Mouse (Mus musculus): ENCODE data around the gene Prnd.

The Prnd gene

DNA sequence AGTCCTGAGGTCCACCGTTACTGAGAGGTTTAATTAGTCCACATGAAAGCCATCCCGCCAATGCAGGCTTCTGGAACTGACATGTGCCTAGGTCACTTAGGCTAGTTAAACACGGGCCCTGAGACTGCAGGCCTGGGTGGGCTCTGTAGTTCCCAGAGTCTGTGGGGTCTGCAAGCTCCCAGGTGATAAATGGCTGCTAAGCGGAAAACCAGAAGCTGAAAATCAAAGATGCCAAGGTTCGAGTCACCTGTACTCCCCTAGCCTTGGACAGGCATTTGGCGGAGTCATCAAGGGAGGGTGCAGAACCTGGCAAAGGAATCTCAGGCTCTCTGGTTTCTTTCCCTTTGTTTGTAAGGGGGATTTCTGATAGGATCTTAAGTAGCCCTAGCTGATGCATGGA lies 9.2 kb upstream of the Prnd start:
- no peak for DNase-seq

DNA sequence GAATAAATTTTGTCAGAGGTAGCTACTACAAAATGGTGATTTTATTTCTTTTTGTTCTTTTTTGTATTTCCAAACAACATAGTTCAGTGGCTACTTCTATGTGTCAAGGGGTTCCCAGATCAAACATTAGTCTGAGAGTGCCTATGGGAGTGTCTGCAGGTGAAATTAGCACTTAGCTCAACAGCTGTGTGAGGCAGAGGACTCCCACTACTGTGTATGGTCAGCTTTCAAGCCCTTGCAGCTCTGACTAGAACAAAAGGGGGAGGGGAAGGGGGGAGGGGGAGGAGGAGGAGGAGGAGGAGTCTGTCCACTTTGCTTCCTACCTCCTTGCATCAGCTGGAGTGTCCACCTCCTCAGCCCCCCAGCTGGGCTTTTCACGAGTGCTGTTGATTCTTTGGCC lies 6.3 kb upstream of the Prnd start:
- no peak for DNase-seq

DNA sequence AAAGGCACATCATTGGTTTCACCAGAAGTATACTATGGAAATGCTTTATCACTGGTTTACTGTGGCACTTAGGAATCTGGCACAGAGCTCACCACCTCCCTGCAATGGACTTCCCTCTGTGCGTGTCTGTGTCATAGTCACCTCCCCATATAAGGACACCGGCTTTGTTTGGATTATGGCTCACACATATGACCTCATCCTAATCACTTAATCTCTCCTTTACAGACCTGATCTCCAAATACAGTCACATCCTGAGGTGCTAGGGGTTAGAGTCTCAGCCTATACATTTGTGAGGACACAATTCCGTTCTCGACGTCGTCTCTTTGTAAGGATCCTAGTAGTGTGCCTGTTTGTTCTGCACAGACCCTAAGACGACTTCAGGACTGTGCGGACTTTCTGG lies 5.4 kb upstream of the Prnd start:
- DNase-seq = no peak

DNA sequence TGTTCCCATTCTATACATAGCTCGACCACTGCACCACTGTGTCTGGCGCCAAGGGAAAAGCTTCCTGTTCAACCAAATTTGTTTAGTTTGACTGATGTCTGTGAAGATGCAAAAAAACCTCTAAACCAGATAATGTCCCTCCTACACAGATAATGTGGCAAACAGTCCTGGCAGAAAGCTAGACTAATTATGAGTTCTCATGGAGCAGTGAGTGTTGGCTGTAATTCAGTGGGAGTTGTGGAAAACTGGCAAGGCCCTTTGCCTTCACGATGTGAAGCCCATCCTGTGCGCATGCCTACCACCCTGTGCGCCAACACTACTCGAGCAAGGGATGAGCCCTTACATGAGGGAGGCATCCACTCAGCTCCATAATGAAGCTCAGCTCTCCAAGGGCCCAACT lies 4.9 kb upstream of the Prnd start:
- no peak for DNase-seq

DNA sequence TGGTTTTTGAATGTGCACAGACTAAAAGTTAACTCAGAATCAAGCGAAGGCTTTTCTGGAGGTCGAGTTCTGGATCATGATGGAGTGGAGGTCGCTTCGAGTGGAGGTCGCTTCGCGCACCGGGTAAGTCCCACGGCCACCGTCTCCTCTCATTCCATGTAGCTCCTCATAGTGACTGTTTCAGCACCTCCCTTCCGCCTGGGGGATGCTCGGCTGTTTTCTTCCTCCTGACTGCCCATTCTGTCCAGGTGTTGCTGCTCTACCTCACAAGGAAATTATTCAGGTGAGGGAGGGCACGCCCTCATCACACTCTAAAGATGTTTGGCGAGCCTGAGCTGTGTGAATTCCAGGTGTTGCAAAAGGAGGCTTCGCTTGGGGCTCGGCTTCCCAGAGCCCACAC lies 4.3 kb upstream of the Prnd start:
- DNase-seq = no peak

DNA sequence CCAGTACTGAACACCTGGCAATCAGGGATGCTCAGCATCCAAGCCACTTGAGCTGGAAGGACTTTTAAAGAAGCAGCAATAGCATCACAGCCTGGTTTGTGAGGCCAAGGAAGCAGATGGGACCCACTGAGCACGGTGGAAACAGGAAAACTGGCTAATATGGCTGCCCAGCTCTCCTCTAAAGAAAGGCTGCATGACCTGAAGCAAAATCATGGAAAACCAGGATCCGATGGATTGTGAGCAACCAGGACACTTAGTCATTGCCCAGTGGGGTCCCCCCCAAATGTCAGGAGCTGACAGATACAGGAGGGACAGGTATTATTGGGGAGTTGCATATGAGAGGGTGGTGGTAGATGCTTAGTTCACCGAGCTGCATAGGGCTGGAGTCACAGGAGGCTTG lies 2.5 kb upstream of the Prnd start:
- no peak for DNase-seq

DNA sequence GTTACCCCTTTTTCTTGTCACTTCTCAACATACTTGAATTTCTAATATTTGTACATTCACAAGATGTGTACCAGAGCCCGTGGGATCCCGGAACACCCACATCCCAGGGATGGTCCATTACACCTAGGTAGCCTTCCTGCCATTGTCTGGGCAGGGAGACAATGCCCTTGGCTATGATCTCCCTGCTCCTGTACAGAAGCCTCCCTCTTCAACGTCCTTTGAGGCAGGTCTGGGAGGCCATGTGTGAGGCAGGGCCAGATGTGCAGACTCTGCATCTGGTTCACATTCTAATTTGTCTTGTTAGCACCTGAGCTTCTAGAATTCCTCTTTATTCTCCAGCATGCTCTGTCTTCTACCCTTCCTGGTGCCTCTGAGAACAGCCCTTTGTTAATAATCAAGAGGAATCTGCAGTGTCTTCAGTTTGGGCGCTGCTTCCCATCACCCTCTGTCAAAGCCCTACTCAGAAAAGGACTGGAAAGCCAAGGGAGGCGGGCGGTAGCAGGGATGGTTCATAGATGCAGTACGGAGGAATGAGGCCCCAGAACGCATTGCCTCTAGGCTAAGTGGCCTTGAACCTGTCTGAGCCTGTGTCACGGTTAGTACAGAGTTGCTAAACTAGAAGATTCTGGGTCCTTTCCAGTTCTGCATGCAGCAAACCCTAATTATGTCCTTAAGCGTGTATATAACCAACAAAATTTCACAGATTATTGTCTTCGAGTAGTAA lies 1.6 kb upstream of the Prnd start:
- DNase-seq = no peak

DNA sequence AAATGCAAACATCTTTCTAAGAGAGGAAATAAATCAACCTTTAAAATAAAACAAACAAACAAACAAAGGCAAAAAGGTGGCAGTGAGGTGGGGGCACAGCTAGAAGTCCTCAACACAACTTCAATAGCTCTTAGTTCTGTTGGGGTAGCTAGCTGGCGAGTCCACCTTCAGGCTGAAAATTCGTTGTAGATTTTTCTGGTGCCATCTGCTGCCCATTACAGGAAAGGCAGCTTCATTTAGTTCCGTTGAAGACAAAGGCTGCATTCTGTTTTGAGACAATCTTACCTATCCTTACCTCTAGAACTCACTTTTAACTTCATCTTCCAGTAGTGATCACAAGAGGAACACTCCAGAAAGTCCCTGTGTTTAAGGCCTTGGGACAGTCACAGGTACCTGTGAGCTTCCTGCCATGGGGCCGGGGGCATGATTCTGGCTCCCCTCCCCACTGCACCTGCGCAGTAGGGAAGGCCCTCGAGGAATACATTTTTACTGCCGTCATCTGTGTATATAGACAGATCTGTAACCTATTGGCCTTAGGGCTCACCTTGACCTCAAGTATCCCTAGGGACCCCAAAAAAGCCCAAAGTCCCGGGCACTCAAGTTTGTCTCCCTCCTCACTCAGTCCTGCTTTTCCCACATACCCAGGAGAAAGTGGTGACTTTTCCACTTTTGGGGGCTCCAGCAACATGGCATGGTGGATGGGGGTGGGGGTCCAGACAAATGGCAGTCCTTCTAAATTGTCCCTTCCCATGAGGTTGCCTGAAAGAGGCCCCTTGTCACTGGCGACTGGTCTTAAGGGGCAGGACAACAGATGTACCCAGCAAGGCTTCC lies 679 bp upstream of the Prnd start:
- peak; percentile 50 for DNase-seq

DNA sequence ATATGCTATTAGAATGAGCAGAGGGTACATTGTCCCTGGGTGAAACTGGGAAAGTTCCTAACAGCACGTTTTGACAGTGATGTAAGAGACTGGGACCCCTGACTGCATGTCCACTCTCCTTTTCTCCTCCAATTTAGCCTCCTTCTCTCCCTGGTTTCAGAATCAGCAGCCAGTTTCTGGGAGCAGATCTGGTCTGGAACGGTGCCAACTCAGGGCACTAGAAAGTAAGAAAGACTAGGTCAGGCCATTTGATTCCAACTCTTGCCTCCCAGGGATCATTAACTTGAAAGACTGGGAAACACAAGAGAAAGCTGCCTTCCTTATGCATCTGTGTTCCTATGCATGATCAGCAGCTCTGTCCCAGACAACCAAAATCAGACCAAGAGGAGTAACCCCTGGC lies 1.8 kb downstream of the Prnd start:
- no peak for DNase-seq

DNA sequence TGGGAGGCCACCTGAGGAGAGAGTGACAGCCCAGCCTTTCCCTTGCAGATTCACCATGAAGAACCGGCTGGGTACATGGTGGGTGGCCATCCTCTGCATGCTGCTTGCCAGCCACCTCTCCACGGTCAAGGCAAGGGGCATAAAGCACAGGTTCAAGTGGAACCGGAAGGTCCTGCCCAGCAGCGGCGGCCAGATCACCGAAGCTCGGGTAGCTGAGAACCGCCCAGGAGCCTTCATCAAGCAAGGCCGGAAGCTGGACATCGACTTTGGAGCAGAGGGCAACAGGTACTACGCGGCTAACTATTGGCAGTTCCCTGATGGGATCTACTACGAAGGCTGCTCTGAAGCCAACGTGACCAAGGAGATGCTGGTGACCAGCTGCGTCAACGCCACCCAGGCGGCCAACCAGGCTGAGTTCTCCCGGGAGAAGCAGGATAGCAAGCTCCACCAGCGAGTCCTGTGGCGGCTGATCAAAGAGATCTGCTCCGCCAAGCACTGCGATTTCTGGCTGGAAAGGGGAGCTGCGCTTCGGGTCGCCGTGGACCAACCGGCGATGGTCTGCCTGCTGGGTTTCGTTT lies 2.4 kb downstream of the Prnd start:
- DNase-seq = no peak

DNA sequence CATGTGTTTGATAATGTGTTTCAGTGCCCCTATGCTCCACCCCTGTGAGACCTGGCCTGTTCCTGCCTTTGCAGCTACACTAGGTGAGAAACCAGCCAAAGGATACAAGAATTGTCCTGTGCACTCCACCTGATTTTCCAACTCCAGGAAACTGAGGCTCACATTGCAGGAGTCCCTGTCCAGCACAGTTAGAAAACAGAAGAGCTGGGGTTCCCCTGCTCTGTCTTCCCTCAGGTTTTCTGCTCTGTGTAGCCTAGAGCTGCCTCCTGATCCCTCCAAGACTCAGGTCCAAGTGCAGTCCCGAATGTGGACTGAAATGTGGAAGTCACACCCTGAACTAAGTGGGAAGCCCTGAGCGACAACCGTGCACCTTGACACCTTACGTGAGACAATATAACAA lies 3.0 kb downstream of the Prnd start:
- DNase-seq = no peak

DNA sequence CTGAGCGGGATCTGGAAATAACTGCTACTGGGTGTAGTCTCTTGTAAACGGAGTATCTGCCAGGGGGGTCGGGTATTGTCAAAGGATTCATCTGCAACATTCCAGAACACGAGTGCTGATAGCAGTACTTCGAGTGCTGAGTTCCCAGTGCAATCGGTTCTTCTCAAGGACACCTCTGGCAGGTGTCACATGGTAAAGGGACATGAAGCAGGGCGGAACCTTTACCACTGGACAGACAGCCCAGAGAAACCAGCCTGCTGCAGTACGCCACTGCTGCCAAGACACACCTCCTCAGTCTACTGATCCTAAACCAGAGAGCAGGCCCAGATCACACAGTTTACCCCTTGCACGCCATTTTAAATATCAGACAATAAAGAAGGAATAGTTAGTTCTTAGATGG lies 4.2 kb downstream of the Prnd start:
- DNase-seq = no peak

DNA sequence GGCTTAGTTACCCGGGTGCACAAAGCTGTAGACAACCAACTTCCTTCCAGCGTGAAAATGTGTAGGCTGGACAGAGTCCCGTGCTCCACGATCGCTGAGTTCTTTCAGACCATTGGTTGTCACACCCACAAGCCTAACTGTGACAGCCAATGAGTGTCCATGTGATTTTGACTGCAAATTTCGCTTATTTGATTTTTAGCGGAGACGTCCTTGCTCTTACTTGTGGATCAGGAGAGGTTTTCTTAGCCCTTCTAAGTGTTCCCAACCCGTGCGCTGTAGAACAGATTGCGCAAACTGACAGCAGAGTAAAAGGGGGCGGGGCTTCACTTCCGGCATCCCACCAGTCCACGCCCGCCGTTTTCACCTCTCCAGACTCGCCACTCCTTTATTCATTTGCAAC lies 4.6 kb downstream of the Prnd start:
- DNase-seq = peak; percentile 62

DNA sequence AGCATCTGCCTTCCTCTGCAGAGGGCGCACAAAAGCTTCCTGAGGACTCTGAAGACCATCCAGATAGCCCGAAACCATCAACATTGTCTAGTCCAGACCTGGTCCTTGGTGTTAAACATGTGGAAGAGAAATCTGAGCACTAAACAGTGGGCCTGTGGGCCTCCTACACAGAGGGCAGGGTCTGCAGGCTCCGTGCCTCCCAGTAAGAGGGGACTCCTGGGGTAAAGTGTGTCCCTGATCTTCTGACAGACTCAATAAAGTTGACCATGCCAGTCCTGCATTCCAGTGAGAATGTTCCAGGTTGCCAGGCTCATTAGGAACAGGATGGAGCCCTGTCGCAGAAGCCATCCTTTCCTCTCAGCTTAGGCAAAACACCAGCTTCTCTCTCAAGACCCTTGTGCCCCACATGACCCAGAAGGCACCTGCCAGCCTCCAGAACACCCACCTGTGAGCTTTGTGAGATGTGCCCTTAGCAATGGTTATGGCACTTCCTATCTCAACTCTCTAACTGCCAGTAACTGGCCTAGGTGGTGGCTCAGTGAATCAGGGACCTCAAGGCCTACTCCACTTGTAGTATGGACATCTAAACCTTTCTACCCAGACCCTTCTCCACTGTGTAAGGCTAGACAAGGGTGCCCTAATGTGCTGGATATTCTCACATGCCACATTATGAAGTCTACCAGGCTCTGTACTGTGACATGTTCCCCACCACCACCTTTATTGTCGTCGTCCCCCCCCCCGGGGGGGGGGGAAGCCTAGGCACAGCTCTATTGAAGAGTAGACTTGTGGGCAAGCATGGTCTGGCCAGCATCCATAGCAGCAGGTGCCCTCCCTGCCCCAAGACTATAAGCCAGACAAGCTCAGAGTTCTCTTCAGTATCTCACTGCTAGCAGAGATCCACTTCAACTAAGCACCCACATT lies 5.9 kb downstream of the Prnd start:
- no peak for DNase-seq

DNA sequence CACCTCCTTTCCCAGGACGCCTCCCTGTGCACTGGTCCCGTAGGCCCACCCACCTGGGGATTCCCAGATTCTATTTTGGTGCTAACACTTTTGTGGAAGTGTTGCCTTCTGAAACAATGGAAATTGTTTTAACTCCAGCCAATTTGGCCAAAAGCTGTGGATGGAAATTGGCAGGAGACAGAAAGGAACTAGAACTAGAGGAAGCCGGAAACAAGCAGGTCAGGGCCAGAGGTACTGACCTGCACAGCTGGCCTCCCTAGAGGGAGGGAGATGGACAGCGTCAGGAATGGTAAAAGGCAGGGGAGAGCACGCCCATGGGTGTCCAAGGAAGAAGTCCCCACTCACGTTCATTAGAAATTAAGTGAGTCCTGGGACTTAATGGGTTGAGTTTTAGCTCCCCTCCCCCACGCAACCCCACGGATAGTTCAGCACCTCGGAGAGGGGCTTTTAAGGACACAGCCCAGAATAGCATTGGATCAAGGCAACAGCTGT lies 7.1 kb downstream of the Prnd start:
- no peak for DNase-seq

DNA sequence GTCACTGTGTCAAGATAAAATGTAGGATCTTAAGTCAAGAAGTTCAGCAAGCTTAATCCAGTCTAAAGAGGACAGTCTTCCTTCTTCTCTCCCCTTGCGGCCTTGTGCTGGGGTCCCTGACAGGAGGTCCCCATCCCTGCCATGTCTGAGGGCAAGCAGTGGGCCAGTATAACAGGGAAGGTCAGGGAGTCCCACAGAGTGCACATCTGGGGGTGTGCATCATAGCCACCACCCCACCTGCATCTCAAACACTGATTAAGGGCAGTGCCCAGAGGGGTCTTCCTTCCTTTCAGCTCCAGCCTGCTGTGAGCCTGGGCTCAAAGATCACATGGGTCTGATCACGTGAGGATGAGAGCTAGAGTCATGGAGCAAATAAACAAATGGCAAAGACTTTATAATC lies 11.0 kb downstream of the Prnd start:
- no peak for DNase-seq

DNA sequence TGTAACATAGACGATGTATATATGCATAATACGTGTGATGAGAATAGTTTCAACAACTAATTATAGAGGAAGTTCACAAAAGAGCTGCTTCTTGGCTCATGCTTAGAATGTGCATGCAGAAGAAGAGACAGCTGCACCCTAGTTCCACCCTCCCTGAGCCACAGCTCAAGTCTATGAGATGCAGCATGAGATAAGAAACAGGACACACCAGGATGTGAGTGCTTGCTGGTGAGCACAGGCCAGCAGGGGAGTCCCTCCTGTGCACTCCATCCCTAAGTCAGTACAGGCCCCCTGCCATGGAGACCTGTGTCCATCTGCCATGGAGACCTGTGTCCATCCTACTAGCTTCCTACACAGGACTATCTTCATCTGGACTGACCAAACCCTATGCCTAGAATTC lies 19.9 kb downstream of the Prnd start:
- DNase-seq = no peak

DNA sequence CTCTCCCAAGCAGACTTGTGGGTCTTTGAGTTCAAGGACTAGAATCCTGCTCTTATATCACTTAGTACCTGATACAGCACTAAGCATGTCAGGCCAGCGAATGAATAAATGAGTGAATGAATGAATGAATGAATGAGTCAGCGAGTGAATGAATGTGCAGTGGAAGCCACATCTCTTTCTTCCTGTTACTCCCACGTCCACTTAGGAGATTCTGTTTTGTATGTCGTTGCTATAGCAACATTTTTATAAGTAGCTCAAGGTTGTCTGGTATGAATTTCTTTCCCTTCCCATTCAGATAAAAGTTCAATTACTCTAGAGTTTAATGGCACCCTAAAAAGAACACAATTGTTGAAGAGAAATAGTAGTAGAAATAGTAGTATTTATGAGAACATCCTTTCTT lies 20.4 kb downstream of the Prnd start:
- no peak for DNase-seq

DNA sequence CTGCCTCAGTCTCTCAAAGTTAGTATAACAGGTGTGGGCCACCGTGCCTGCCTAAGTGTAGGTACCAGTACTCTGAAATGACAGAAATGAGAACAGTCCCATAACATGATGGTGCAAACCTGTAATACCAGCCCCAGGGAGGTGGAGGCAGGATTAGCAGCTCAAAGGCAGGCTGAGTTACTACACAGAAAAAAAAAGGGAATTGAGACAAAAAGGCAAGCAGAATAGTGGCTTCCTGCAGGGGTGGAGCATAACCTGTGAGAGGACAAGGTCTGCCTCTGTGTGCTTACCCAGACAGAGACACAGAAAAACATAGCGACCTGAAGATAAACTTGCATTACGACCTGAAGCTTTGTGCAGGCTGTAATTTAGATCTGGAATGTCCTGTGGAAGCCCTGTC lies 26.0 kb downstream of the Prnd start:
- DNase-seq = peak; percentile 1

DNA sequence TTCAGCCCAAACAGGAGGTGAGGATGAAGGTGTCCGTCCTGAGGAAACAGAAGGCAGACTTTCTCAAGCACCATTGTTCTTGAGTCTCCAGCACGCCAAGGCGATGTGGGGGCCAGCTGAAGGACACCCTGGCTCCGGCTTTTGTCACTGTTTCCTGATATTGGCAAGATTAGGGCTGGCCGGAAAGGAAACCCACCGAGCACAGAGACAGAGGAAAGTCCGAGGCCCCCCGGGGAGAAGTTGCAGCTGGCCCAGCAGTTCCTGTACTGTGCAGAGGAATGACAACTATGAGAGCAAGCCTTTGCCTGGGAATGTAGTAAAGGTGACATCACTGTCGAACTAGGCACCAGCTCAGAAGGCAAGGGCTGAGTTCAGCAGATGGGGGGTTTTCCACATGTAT lies 30.2 kb downstream of the Prnd start:
- peak; percentile 1 for DNase-seq

DNA sequence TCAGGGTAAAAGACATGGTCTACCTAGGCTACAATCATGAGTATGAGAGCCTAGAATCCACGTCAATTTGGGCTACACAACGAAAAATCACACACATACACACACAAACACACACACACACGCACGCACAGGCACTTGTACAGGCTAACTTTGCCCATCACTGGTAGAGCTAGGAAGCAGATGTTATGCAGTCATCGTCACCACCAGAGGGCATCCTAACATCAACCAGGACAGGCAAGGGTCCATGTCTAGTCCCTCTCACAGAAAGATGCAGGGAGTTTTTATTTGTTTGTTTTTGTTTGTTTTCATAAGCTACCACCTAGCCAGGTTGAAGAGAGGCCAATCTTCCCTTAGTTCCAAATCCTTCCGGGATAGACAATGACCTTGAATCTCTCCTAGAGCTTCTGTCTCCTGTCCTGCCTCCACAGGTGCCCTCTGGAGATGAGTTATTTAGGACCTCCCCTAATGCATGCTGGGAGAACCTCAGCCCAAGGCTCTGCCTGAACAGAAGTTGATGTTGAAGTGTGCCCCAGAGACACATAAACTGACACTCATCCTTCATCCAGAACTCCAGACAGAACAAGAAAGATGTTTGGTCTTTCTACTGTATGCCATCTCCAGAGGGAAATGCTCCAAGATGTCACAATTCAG lies 32.0 kb downstream of the Prnd start:
- DNase-seq = peak; percentile 74

DNA sequence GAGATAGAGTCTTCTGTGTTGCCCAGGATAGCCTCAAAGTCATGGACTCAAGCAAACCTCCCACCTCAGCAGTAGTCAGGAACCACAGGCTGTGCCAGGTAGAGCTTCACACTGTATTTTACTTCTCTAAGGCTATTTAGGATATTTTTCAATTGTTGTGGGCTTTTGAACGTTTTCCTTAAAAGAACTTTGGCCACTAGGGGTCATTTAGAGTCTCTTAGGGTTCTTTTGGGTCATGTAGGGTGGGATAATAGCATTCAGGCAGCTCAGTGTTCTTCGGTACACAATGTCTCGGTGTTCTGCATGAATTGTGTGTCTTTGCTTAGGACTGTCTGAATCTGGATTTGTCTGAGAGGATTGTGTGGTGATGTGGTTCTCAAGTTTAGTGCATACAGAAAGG lies 37.3 kb downstream of the Prnd start:
- peak; percentile 1 for DNase-seq

DNA sequence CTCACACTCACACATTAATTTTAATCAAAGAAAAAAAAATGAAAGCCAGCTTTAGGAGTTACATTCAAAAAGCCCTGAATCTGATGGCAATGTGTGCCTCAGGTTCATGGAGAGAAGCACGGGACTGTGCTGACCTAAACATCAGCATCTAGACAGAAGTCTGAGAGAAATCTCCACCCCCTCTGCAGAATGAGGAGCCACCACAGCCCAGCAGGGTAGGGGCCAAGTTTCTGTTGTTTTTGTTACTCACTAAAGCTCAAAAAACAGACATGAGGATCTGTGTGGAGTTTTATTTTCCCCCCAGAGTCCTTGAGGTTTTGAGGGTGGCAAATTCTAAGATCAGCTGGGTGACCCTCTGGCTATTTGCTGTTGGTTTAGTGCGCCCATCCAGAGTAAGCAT lies 37.9 kb downstream of the Prnd start:
- no peak for DNase-seq
